Mouse (Mus musculus) kidney, postnatal 25 days (tissue): ENCODE data around the gene Pdzd2.
A peak's percentile ranks its signal among the peaks of the same experiment; 100 is the strongest.

ENCODE experiments used
- DNase-seq, 2 experiments: peaks; one replicate each; pipeline ENCODE4 v3.0.0; 2021; ENCODE audit warnings: mixed read lengths in 2 of 2

Gene Pdzd2

DNA sequence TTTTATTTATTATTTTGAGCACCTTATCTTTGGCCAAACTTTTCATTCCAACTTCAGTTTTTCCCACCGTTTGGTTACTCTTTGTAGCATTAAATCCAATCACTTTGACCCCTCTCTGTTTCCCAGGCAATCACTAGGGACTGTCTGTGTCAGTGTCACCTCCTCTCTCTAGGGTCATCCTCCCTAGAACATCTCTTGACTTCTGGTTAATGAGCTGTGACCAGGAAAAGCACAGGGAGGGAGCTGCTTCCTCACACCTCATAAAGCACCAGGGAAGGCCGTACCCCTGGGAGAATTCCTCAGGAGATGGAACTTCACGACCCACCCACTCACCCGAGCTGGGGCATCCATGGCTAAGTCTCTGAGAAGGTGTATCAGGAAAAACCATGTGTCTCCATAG is 168.6 kb downstream of the Pdzd2 start:
- no peak for DNase-seq

GRCm38 (mm10) chr15:12566637-12567440 is 172.9 kb downstream of the Pdzd2 start:
- DNase-seq: no peak

DNA sequence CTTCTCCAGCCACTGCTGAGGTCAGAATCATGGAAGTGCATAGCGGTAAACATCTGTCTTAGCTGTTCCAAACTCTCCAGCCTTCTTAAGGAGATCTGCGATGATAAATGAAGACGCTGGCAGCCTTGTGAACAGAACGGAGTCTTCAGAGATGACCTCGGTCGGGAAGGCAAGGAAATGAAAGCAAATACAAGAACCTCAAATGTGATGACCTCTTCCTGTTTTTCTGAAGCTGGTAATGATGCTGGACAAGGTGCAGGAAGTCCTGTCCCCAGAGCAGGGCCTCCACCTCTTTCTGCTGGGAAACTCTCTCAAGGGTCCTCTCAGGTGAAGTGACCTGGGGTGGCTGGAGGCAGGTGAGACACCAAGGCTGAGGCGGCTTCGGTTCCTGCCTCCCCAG is 174.4 kb downstream of the Pdzd2 start:
- DNase-seq: peak in 1 of 2 experiments; percentile 10

DNA sequence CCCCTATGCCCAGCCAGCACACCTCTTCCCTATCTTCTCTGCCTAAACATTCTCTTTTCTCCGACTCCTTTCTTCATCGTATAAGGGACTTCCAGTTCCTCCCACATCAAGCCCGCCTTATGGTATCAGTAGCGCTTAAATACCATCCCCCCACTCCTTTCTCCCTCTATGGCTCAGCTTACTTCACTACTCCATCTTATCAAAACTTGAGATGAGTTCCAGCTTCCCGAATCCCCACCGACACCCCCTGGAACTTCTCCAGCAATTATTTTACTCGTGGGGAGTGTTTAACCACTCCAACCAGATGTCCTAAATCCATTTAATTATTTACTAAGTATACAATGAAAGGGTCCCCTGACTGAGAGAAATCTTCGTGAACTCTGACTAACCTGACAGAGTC is 179.2 kb downstream of the Pdzd2 start:
- no peak for DNase-seq

- no peak for DNase-seq
Observed at GRCm38 (mm10) chr15:12557663-12558436, 181.9 kb downstream of the Pdzd2 start.

GRCm38 (mm10) chr15:12553211-12553610 is 186.5 kb downstream of the Pdzd2 start:
- DNase-seq: no peak

- DNase-seq: no peak
Observed at GRCm38 (mm10) chr15:12550919-12551318, 188.8 kb downstream of the Pdzd2 start.

DNA sequence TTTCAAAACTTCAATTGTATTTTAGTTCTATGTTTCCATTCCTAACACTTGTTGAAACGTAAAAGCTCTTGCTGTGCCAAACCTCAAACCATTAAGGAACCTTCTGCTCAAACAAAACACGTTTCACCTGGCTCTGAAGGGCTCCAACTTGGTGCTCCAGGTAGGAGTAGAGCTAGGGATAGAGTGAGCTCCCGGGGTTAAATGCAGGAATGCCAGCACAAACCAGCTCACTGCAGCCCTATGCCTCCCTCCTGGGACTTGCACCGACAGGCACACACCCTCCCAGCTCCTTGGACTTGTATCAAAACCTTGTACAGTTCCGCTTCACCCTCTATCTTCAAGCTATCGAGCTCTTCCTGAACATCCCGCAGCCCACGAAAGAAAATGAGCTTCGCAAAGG is 189.3 kb downstream of the Pdzd2 start:
- DNase-seq: peak; percentile 20 to 53

DNA sequence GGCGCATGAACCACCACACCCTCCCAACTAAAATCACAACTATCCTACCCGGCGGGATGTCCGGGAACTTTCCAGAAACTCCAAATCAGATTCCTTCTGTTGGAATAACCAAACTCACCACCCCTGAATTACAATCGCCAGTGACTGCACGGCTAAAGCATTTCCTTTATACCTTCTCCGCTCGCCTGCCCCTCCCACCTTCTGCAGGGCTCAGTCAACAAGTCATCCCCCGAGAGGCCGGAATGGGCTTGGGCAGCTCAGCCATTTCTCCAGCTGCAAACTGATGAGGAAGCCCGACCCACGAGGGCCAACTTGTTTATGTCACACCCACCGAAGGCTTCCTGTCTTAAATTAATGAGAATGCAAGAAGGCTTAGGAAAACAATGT is 189.8 kb downstream of the Pdzd2 start:
- peak; percentile 74 to 87 for DNase-seq

DNA sequence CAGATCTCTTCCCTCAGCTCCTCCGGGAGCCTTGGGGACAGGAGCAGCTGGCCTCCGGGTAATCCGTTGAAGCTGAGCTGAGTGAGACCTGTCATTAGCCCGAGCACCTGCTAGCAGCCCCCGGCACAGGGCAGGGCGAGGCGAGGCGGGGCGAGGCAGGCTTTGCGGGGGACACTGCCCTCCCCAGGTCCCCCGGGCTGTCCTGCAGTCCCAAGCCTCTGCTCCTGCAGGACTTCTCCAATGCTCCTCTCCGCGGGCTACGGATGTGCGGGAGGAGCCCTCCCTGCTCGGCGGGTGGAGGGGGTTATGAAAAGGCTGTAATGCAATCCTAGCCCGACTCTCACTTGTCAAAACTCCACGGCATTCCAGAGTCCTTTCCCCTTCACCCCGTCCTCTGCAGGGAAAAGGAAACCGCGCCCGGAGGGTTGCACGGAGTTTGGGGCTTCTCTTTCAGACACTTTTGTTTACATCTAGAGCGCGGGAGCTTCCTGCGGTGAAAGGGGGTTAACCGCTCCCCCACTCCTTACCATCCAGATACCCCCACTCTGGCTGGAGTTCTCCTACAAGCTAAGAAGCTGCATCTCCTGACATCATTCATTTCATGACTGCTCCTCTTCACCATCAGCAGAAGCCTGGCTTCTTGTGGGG is 190.3 kb downstream of the Pdzd2 start:
- DNase-seq: peak; percentile 33 to 52

DNA sequence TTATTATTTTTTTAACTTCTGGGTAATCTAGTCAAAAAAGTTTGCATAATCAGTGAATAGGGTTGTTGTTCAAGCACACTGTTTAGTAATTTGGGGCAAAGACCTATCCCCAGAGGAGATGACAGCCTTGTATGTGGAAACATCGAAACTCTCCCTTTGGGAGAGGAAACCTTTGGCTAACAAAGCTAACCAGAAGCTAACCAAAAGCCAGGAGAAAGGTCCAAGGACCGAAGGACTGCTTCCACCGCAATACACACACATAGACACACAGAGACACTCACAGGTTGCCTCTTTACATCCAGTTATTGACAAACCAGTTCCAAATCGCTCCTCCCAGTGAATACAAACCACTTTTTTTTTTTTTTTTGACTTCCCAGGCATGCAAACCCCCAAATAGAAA is 191.0 kb downstream of the Pdzd2 start:
- no peak for DNase-seq

DNA sequence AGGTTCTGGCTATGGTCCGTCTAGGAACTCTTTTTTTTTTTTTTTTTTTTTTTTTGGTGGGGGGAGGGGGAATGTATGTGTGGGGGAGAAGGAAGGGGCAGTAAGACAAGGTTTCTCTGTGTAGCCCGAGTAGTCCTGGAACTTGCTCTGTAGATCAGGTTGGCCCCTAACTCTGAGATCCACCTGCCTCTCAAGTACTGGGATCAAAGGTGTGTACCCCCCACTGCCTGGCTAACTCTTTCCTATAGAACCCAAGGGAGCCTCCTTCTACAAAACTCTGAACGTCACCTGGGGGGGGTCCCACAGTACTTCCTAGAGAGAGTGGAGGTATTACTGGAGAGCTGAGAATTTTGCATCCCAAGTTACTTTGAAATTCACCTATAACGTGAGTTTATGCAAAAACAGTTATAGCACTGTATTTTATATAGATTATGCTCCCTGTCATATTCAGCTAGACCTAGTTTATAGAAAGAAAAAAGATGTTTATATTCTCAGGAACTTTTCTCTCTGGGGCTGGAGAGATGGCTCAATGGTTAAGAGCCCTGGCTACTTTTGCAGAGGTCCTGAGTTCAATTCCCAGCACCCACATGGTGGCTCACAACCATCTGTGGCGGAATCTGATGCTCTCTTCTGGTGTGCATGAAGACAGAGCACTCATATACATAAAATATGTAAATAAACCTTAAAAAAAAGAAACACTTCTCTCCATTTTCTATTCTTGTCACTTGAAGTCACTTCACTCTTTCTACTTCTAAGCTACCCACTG is 191.9 kb downstream of the Pdzd2 start:
- DNase-seq: no peak

GRCm38 (mm10) chr15:12546781-12547180 is 192.9 kb downstream of the Pdzd2 start:
- no peak for DNase-seq

GRCm38 (mm10) chr15:12545671-12546070 is 194.1 kb downstream of the Pdzd2 start:
- DNase-seq: peak; percentile 32 to 63

GRCm38 (mm10) chr15:12545220-12545619 is 194.5 kb downstream of the Pdzd2 start:
- no peak for DNase-seq

DNA sequence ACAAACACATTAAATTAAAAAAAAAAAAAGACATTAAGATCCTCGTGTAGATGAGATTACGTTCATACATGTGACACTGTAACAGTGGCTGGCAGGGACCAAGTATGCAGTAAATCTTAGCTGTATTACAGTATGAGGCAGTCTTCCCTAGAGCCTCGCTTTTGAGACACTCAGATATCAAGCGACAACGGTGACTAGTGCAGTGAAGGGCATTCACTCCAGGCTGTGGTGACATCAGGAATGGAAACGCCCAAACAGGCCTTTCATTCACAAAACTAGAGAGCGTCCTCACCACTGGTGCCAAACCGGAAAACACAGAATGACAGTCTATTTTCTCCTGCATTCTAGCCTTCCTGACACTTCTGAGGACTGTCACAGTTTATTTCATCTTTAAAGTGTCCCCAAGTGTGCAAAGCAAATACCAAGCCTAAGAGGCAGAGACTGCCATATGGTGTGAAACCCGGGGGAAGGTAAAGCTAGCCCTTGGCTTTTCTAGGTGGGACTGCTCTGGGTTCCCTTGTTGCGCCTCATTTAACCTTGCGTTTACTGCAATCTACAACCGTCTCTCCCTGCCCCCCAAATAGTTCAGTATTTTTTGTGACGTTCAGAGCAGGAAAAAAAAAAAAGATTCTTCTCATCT is 195.9 kb downstream of the Pdzd2 start:
- DNase-seq: no peak

DNA sequence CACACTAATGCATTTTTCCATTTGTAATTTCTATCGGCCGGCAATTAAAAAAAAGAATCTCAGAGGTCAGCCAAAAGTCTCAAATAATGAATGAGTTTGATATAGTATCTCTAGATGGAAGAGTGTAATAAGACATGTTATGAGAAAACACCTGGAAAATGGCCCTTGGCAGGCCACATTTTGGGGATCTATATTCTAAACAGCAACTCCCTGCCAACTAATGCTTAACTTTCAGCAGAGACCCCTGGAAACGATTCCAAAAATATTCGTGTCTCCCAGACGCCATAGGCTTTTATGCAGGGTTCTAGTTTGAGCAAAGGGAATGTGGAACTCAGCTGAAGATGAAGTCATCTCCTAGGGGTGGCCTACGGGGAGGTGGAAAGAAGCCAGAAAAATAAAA is 197.4 kb downstream of the Pdzd2 start:
- no peak for DNase-seq

- DNase-seq: no peak
Observed at GRCm38 (mm10) chr15:12539618-12540302, 200.0 kb downstream of the Pdzd2 start.

- no peak for DNase-seq
Observed at GRCm38 (mm10) chr15:12533254-12533653, 206.5 kb downstream of the Pdzd2 start.

GRCm38 (mm10) chr15:12532568-12532967 is 207.2 kb downstream of the Pdzd2 start:
- no peak for DNase-seq

DNA sequence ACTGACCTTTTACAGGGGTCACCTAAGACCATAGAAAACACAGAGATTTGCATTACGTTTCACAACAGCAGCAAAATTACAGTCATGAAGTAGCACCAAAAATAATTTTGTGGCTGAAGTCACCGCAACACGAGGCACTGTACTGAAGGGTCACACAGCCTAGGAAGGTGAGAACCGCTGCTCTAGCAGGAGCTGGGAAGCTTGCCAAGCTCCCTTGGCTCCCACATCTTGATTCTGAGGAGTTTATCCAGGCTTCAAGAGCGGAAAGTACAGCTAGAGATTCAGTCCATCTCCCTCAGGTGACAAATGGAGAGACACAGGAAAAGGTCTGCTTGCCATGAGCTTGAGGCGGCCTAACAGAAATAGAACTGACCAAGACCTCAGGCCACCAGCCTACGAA is 216.9 kb downstream of the Pdzd2 start:
- peak; percentile 45 to 57 for DNase-seq

GRCm38 (mm10) chr15:12520292-12520691 is 219.4 kb downstream of the Pdzd2 start:
- no peak for DNase-seq
